Mouse (Mus musculus): ENCODE measurements around the gene Ern2.

DNA sequence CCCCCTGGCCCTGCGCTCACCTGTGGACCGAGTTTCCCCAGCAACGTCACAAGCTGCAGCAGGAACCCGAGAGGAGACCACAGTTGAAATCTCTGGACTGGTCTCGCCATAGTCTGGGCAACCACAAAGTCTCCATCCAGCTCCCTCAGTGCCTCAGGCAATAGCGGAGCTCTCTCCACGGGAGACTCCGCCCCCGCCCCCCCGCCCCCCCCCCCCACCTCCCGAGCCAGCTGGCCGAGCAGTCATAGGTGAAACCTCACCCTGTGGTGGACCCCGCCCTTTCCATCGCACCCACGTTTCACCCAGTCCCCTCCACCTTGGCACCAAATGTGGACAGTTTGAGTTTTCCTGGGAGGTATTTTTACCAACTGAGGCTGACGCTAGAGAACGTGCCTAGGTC is at the start of gene Ern2:
- TF ChIP-seq ZC3H11A (IDR thresholded peaks at IDR 0.05; ENCODE audit: low read depth, low read length): no peak
- no peak for TF ChIP-seq RAD21 (IDR thresholded peaks at IDR 0.05; ENCODE audit: low read depth, low read length)
- no peak for TF ChIP-seq ETS1 (conservative IDR thresholded peaks at IDR 0.05; ENCODE audit: low read depth, low read length)
- TF ChIP-seq GABPA (IDR thresholded peaks at IDR 0.05; ENCODE audit: insufficient replicate concordance, low read depth, low read length): no peak
- TF ChIP-seq SMC3 (IDR thresholded peaks at IDR 0.05; ENCODE audit: low read depth, low read length): no peak
- TF ChIP-seq CTCF (conservative IDR thresholded peaks at IDR 0.05 in 1 of 2, IDR thresholded peaks at IDR 0.05 in 1 of 2; ENCODE audit: low read depth in 2 of 2, low read length in 2 of 2): no peak
- no peak for TF ChIP-seq E2F4 (IDR thresholded peaks at IDR 0.05; ENCODE audit: insufficient replicate concordance, low read depth, low read length)
- TF ChIP-seq MAZ (IDR thresholded peaks at IDR 0.05; ENCODE audit: low read depth, low read length): no peak
- no peak for TF ChIP-seq MEF2A (IDR thresholded peaks at IDR 0.05; ENCODE audit: borderline replicate concordance, low read depth, low read length)
- no peak for TF ChIP-seq POLR2A (IDR thresholded peaks at IDR 0.05; ENCODE audit: low read depth, low read length)
- no peak for TF ChIP-seq NELFE (IDR thresholded peaks at IDR 0.05; ENCODE audit: low read depth, low read length)
- TF ChIP-seq NRF1 (IDR thresholded peaks at IDR 0.05; ENCODE audit: low read depth, low read length): no peak
- no peak for TF ChIP-seq MAFK (IDR thresholded peaks at IDR 0.05; ENCODE audit: insufficient replicate concordance, low read length)

Data from CH12.LX (cell line).